1 mouse cellular context compared by ENCODE assay signal in the genomic region with DNA sequence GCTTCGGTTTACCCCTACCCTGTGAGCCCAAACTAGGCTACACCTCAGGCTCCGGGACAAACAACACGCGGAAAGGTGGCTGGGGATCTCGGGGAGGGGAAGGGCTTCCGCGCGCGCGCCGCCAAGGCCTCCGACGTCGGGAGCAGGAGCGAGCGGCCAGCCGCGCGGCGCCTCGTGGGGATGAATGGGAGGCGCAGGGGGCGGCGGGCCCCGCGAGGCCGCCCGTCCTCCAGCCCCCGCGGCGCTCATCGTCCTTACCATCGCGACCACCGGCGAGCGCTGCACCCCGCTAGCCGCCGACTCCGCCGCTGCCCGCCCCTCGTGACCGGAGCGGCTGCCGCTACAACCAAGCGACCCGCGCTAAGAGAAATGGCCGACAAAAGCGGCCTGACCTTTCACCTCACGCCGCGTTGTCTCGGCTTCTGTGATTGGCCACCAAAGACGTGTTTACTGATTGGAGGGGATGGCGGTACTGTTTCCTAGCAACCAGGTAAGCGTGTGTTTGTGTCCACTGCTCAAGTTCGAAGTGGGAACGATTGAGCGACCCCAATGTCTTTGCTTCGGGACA.
TF ChIP-seq lines count a peak whose summit lies in the region.

A gene (minus strand): TSS at position 426 of the 568 bp plus-strand sequence.

TF ChIP-seq in myocyte, 11 proteins besides CTCF, POLR2A, EP300 and RAD21 (continued from another document):
- TF ChIP-seq MYOG (IDR thresholded peaks at IDR 0.05; ENCODE audit: control insufficient read depth in 1 of 3, insufficient read depth in 1 of 3, insufficient read length in 2 of 3, low read depth in 2 of 3) = no peak
- no peak for TF ChIP-seq CEBPB (IDR thresholded peaks at IDR 0.05; ENCODE audit: insufficient read depth, poor library complexity, severe bottlenecking)
TF ChIP-seq in myocyte: peak in this region for 0.
